Mouse (Mus musculus) CH12.LX (cell line): ENCODE results near the gene Ccdc169. TPM values are rescaled to one million over a fixed set of nuclear protein-coding genes. Genes with fewer than 3 reads are reported as not detected.

Source experiments
- DNase-seq: peaks from one replicate; pipeline ENCODE4 v3.0.0-alpha.2; 2013; ENCODE audit errors: extremely low read depth
- H3K27ac ChIP-seq: 2 replicates; pipeline ENCODE4 v1.5.1; 2012; ENCODE audit warnings: low read depth, mild to moderate bottlenecking, control low read depth, moderate library complexity; ENCODE audit not compliant: insufficient read depth
- H3K27me3 ChIP-seq: replicated peaks from 2 replicates; pipeline ENCODE3; 2012; ENCODE audit warnings: inconsistent platforms
- H3K36me3 ChIP-seq, 2 experiments: replicated peaks in 1 of 2; 2 replicates each; pipeline versions ENCODE3 to v1.6.1; 2012; ENCODE audit warnings: inconsistent platforms in 1 of 2, low read length in 1 of 2, mild to moderate bottlenecking in 1 of 2, mixed read lengths in 1 of 2, moderate library complexity in 1 of 2; ENCODE audit not compliant: control insufficient read depth in 1 of 2, insufficient read depth in 1 of 2
- H3K4me1 ChIP-seq, 2 experiments: 2 replicates each; pipeline ENCODE4 v1.6.1; 2012; ENCODE audit warnings: inconsistent platforms in 1 of 2, moderate library complexity in 1 of 2; ENCODE audit not compliant: insufficient read depth in 2 of 2, control insufficient read depth in 1 of 2
- H3K4me2 ChIP-seq: 2 replicates; pipeline ENCODE4 v1.6.1; 2012; ENCODE audit warnings: low read depth, mild to moderate bottlenecking, control low read depth; ENCODE audit not compliant: poor library complexity, insufficient read depth, severe bottlenecking
- H3K4me3 ChIP-seq, 3 experiments: fragments of 150-350 bp in 1 of 3; sonication (generic) in 1 of 3; replicated peaks in 1 of 3; 2 replicates each; pipeline versions ENCODE3 to v1.5.1; 2011 to 2012; ENCODE audit warnings: low read depth in 2 of 3, low read length in 2 of 3, mild to moderate bottlenecking in 2 of 3, moderate library complexity in 2 of 3, control low read depth in 1 of 3, improper control_type of control experiment in 1 of 3, inconsistent platforms in 1 of 3, mixed read lengths in 1 of 3; ENCODE audit not compliant: poor library complexity in 1 of 3
- H3K79me2 ChIP-seq: replicated peaks from 2 replicates; pipeline ENCODE4 v1.6.1; 2012; ENCODE audit warnings: mild to moderate bottlenecking, moderate library complexity; ENCODE audit not compliant: control insufficient read depth, poor library complexity, insufficient read depth, severe bottlenecking; ENCODE audit errors: extremely low read depth
- H3K9ac ChIP-seq: 2 replicates; pipeline ENCODE4 v1.6.1; 2012; ENCODE audit warnings: low read depth, mild to moderate bottlenecking, control low read depth, moderate library complexity; ENCODE audit not compliant: insufficient read depth
- H3K9me3 ChIP-seq: replicated peaks from 2 replicates; pipeline ENCODE3; 2012; ENCODE audit warnings: low read length, inconsistent platforms, mixed read lengths
- BHLHE40 ChIP-seq: IDR thresholded peaks from 2 replicates; pipeline ENCODE4 v1.6.1; 2011; ENCODE audit warnings: mild to moderate bottlenecking, low read depth, low read length, improper control_type of control experiment
- CTCF ChIP-seq, 2 experiments: IDR thresholded peaks in 1 of 2; conservative IDR thresholded peaks in 1 of 2; 2 replicates each; pipeline ENCODE4 v1.5.1; 2011 to 2012; ENCODE audit warnings: low read depth in 2 of 2, low read length in 2 of 2, improper control_type of control experiment in 1 of 2, inconsistent platforms in 1 of 2, mild to moderate bottlenecking in 1 of 2, moderate library complexity in 1 of 2
- GABPA ChIP-seq: IDR thresholded peaks from 2 replicates; pipeline ENCODE4 v1.6.1; 2012; ENCODE audit warnings: low read depth, low read length, improper control_type of control experiment, inconsistent platforms; ENCODE audit not compliant: insufficient replicate concordance
- HCFC1 ChIP-seq: IDR thresholded peaks from 2 replicates; pipeline ENCODE4 v1.6.1; 2012; ENCODE audit warnings: low read depth, mild to moderate bottlenecking, inconsistent platforms, low read length, improper control_type of control experiment
- IRF4 ChIP-seq: IDR thresholded peaks from 2 replicates; pipeline ENCODE4 v1.6.1; 2014; ENCODE audit warnings: low read depth, mild to moderate bottlenecking, inconsistent platforms, low read length, improper control_type of control experiment
- JUND ChIP-seq: conservative IDR thresholded peaks from 2 replicates; pipeline ENCODE4 v1.6.1; 2011; ENCODE audit warnings: low read depth, low read length, improper control_type of control experiment
- MAX ChIP-seq: IDR thresholded peaks from 2 replicates; pipeline ENCODE4 v1.6.1; 2011; ENCODE audit warnings: low read length, improper control_type of control experiment
- MAZ ChIP-seq: IDR thresholded peaks from 2 replicates; pipeline ENCODE4 v1.6.1; 2012; ENCODE audit warnings: low read depth, mild to moderate bottlenecking, inconsistent platforms, low read length, improper control_type of control experiment, moderate library complexity
- MXI1 ChIP-seq: IDR thresholded peaks from 2 replicates; pipeline ENCODE4 v1.6.1; 2011; ENCODE audit warnings: mild to moderate bottlenecking, low read depth, low read length, improper control_type of control experiment
- MYC ChIP-seq: IDR thresholded peaks from 2 replicates; pipeline ENCODE4 v1.6.1; 2011; ENCODE audit warnings: low read depth, mild to moderate bottlenecking, improper control_type of control experiment, low read length
- NELFE ChIP-seq: IDR thresholded peaks from 2 replicates; pipeline ENCODE4 v1.6.1; 2011; ENCODE audit warnings: low read depth, low read length, improper control_type of control experiment
- PAX5 ChIP-seq: IDR thresholded peaks from 2 replicates; pipeline ENCODE4 v1.6.1; 2012; ENCODE audit warnings: low read length, inconsistent platforms, mixed read lengths
- POLR2A ChIP-seq: IDR thresholded peaks from 2 replicates; pipeline ENCODE4 v1.6.1; 2011; ENCODE audit warnings: low read depth, mild to moderate bottlenecking, improper control_type of control experiment, low read length
- POLR2AphosphoS2 ChIP-seq: IDR thresholded peaks from 2 replicates; pipeline ENCODE4 v1.6.1; 2011; ENCODE audit warnings: low read depth, low read length, improper control_type of control experiment
- RAD21 ChIP-seq: IDR thresholded peaks from 2 replicates; pipeline ENCODE4 v1.6.1; 2011; ENCODE audit warnings: low read depth, mild to moderate bottlenecking, low read length, improper control_type of control experiment, moderate library complexity
- SIN3A ChIP-seq: IDR thresholded peaks from 2 replicates; pipeline ENCODE4 v1.6.1; 2012; ENCODE audit warnings: low read length, improper control_type of control experiment, inconsistent platforms
- UBTF ChIP-seq: IDR thresholded peaks from 2 replicates; pipeline ENCODE4 v1.6.1; 2012; ENCODE audit warnings: low read depth, mild to moderate bottlenecking, inconsistent platforms, low read length, improper control_type of control experiment, moderate library complexity
- USF1 ChIP-seq: IDR thresholded peaks from 2 replicates; pipeline ENCODE4 v1.6.1; 2014; ENCODE audit warnings: low read depth, mild to moderate bottlenecking, inconsistent platforms, low read length, improper control_type of control experiment
- USF2 ChIP-seq: conservative IDR thresholded peaks from 2 replicates; pipeline ENCODE4 v1.6.1; 2011; ENCODE audit warnings: low read depth, low read length, improper control_type of control experiment
- ZC3H11A ChIP-seq: IDR thresholded peaks from 2 replicates; pipeline ENCODE4 v1.6.1; 2012; ENCODE audit warnings: low read depth, mild to moderate bottlenecking, inconsistent platforms, low read length, improper control_type of control experiment
- ZKSCAN1 ChIP-seq: IDR thresholded peaks from 2 replicates; pipeline ENCODE4 v1.6.1; 2012; ENCODE audit warnings: low read depth, inconsistent platforms, low read length, improper control_type of control experiment, borderline replicate concordance
- ZMIZ1 ChIP-seq: IDR thresholded peaks from 2 replicates; pipeline ENCODE4 v1.6.1; 2012; ENCODE audit warnings: low read depth, mild to moderate bottlenecking, inconsistent platforms, low read length, improper control_type of control experiment
- dilution Hi-C: fragments of 300-500 bp; cut with MboI; formaldehyde crosslinking; loops from 2 replicates; pipeline ENCODE4 v1.14.3; 2020; ENCODE audit warnings: low sequenced_read_pairs; ENCODE audit not compliant: extremely low pct_unique_long_range_greater_than_20kb, extremely low pct_ligation_motif_present
- in situ Hi-C: fragments of 300-500 bp; cut with MboI; formaldehyde crosslinking; loops from 3 replicates; pipeline ENCODE4 v1.14.3; 2019; ENCODE audit warnings: low sequenced_read_pairs, low pct_ligation_motif_present, low pct_unique_long_range_greater_than_20kb, mixed read lengths
- polyA plus RNA-seq: library from polyadenylated mRNA; unstranded; fragments of >175 nt; gene quantifications from 2 replicates; pipeline ENCODE4 v1.2.1, GENCODE M21; 2012; ENCODE audit warnings: low read depth; ENCODE audit not compliant: insufficient read length
- total RNA-seq, 2 experiments: library from RNA; depleted of rRNA; stranded (reverse); fragments of 300-350 nt in 1 of 2; fragments of >200 nt in 1 of 2; gene quantifications; 2 replicates each; pipeline ENCODE4 v1.2.3; 2012 to 2014

The Ccdc169 gene
- total and polyA plus RNA-seq, 3 experiments, result 0.08 to 0.10 TPM; not detected in 1

DNA sequence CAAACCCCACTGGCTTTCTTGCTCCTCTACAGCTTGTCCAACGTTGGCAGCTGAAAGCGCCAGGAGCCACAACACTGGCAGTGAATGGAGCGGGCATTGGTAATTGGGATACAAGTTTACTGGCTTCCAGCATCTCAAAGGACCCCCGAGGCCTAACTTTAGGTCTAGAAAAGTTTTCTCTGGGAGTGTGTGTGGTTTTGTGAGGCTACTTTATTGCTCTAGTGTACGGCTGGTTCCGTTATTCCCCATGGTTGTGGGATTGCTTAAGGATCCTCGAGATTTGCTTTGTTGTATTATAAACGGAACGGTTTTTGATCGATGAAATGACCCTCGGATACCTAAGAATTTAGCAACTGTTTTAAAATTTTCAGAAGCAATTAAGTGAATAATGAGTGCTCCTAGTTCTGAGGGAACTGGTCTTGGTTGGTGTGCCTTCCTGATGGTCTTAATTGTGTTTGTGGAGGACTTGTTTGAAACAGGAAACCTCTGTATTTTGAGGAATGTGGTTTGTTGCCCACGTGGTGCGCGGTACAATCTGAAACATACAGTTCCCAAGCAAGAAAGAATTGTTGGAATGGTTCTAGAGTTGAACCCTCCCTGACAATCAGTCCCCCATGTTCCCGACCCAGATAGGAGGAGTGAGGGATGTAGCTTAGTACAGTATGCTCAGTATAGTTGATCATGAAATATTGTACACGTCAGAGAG is 24.3 kb upstream of the Ccdc169 start:
- dilution Hi-C loops (no loop called here), in situ Hi-C loops (no loop called here)
- Histone ChIP-seq H3K79me2 (peaks cover 51% of the 10 kb centered on the region), H3K4me3 (peak overlapping the region; percentile 78 to 89 (median 86)), H3K27ac (peak overlapping the region; percentile 43), H3K27me3 (no peaks in the 10 kb centered on the region), H3K9ac (peak overlapping the region; percentile 93), H3K36me3 (peaks cover 10 to 24% of the 10 kb centered on the region in 2 experiments), H3K9me3 (no peaks in the 10 kb centered on the region), H3K4me1 (peaks cover 7 to 21% of the 10 kb centered on the region in 2 experiments), H3K4me2 (peak overlapping the region; percentile 90)
- peak; percentile 82; the same call in 1 of the 2 replicates for TF ChIP-seq MXI1
- peak; percentile 48 for TF ChIP-seq USF2
- TF ChIP-seq GABPA, result no peak
- peak; percentile 52 for TF ChIP-seq USF1
- peak; percentile 75 for TF ChIP-seq MYC
- TF ChIP-seq JUND, result no peak
- TF ChIP-seq MAX, result peak; percentile 89
- TF ChIP-seq RAD21, result no peak
- no peak for TF ChIP-seq ZKSCAN1
- TF ChIP-seq HCFC1, result no peak
- DNase-seq, result peak; percentile 26

GRCm38 (mm10) chr3:55114313-55115065 is 22.6 kb upstream of the Ccdc169 start:
- Histone ChIP-seq H3K9me3 (no peaks in the 10 kb centered on the region), H3K9ac (no peak overlapping the region), H3K4me3 (no peak overlapping the region), H3K79me2 (peaks cover 61% of the 10 kb centered on the region), H3K36me3 (peaks cover 25 to 39% of the 10 kb centered on the region in 2 experiments), H3K4me1 (peaks cover 7 to 29% of the 10 kb centered on the region in 2 experiments), H3K27ac (no peak overlapping the region), H3K4me2 (peak overlapping the region; percentile 76; the same call in 1 of the 2 replicates), H3K27me3 (no peaks in the 10 kb centered on the region)
- in situ Hi-C loops, result no loop called here
- DNase-seq, result no peak
- dilution Hi-C loops, result no loop called here
- TF ChIP-seq POLR2A, result no peak
- TF ChIP-seq PAX5, result no peak
- no peak for TF ChIP-seq JUND
- TF ChIP-seq MAX, result no peak
- TF ChIP-seq MAZ, result no peak
- no peak for TF ChIP-seq POLR2AphosphoS2
- TF ChIP-seq UBTF, result no peak
- TF ChIP-seq SIN3A, result no peak
- no peak for TF ChIP-seq USF1
- TF ChIP-seq CTCF (conservative IDR thresholded peaks at IDR 0.05 in 1 of 2, IDR thresholded peaks at IDR 0.05 in 1 of 2; ENCODE audit: low read depth in 2 of 2, low read length in 2 of 2), result no peak
- TF ChIP-seq IRF4, result no peak
- no peak for TF ChIP-seq BHLHE40
- TF ChIP-seq ZKSCAN1, result no peak
- no peak for TF ChIP-seq NELFE
- no peak for TF ChIP-seq HCFC1
- TF ChIP-seq ZMIZ1, result no peak
- no peak for TF ChIP-seq GABPA
- no peak for TF ChIP-seq ZC3H11A
- no peak for TF ChIP-seq MYC
